Mouse (Mus musculus): ENCODE measurements around the gene Farp1. TPM values are rescaled to one million over a fixed set of nuclear protein-coding genes. Genes with fewer than 3 reads are reported as not detected.

Farp1 gene
- polyA plus RNA-seq, 1 experiment, result 29.2 TPM

- H3K4me1 ChIP-seq (ENCODE audit: control insufficient read depth, insufficient read depth, low read length), result no peaks in the 10 kb centered on the region
- no peaks in the 10 kb centered on the region for H3K9me3 ChIP-seq (replicated peaks; ENCODE audit: control insufficient read depth, insufficient read depth, low read length, poor library complexity, severe bottlenecking)
Observed at GRCm38 (mm10) chr14:121199789-121200188, 164.8 kb downstream of the Farp1 start.

DNA sequence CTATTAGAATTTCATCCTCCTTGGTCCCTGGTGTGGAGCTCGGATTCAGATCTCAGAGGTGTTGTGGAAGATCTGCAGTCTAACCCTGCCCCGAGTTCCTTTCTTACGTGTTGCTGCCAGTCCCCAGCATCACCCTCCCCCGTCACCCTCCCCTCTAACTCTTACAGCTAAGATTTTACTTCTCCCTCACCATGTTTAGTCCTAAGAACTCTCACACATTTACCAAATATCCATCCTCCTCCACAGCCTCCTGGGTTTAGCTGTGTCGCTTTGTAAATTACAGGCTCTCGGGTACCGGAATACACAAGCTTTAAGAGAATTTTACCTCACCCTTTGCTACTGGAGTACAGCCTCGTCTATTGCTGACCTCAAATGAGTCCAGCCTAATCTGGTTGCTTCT is 165.4 kb downstream of the Farp1 start:
- no peaks in the 10 kb centered on the region for H3K27me3 ChIP-seq (ENCODE audit: control insufficient read depth, insufficient read depth, low read length, poor library complexity, severe bottlenecking)
- H3K9ac ChIP-seq (ENCODE audit: low read depth, poor library complexity, severe bottlenecking), result no peak overlapping the region
- no peak overlapping the region for H3K4me3 ChIP-seq (ENCODE audit: low read depth, low read length)
- no peaks in the 10 kb centered on the region for H3K4me1 ChIP-seq (ENCODE audit: control insufficient read depth, insufficient read depth, low read length)
- TF ChIP-seq EP300 (IDR thresholded peaks at IDR 0.05; ENCODE audit: insufficient read depth, low read depth, low read length) (no peak), POLR2A (IDR thresholded peaks at IDR 0.05; ENCODE audit: insufficient read depth, low read length) (no peak)
- H3K36me3 ChIP-seq (ENCODE audit: control insufficient read depth, insufficient read depth, low read length, poor library complexity, severe bottlenecking), result no peaks in the 10 kb centered on the region
- H3K27ac ChIP-seq (ENCODE audit: insufficient read depth, low read length), result no peak overlapping the region
- H3K9me3 ChIP-seq (replicated peaks; ENCODE audit: control insufficient read depth, insufficient read depth, low read length, poor library complexity, severe bottlenecking), result no peaks in the 10 kb centered on the region

More at GRCm38 (mm10) chr14:121199789-121200188, 164.8 kb downstream of the Farp1 start:
- Histone ChIP-seq H3K9ac (ENCODE audit: low read depth, poor library complexity, severe bottlenecking) (no peak overlapping the region), H3K36me3 (ENCODE audit: control insufficient read depth, insufficient read depth, low read length, poor library complexity, severe bottlenecking) (no peaks in the 10 kb centered on the region), H3K27ac (ENCODE audit: insufficient read depth, low read length) (no peak overlapping the region), H3K27me3 (ENCODE audit: control insufficient read depth, insufficient read depth, low read length, poor library complexity, severe bottlenecking) (no peaks in the 10 kb centered on the region), H3K4me3 (ENCODE audit: low read depth, low read length) (no peak overlapping the region)
- TF ChIP-seq EP300 (IDR thresholded peaks at IDR 0.05; ENCODE audit: insufficient read depth, low read depth, low read length), result no peak
- no peak for TF ChIP-seq POLR2A (IDR thresholded peaks at IDR 0.05; ENCODE audit: insufficient read depth, low read length)

GRCm38 (mm10) chr14:121201178-121201577 is 166.2 kb downstream of the Farp1 start:
- Histone ChIP-seq H3K4me1 (ENCODE audit: control insufficient read depth, insufficient read depth, low read length) (no peaks in the 10 kb centered on the region), H3K9me3 (replicated peaks; ENCODE audit: control insufficient read depth, insufficient read depth, low read length, poor library complexity, severe bottlenecking) (no peaks in the 10 kb centered on the region), H3K9ac (ENCODE audit: low read depth, poor library complexity, severe bottlenecking) (no peak overlapping the region), H3K27me3 (ENCODE audit: control insufficient read depth, insufficient read depth, low read length, poor library complexity, severe bottlenecking) (no peaks in the 10 kb centered on the region), H3K4me3 (ENCODE audit: low read depth, low read length) (no peak overlapping the region), H3K36me3 (ENCODE audit: control insufficient read depth, insufficient read depth, low read length, poor library complexity, severe bottlenecking) (no peaks in the 10 kb centered on the region), H3K27ac (ENCODE audit: insufficient read depth, low read length) (no peak overlapping the region)
- no peak for TF ChIP-seq POLR2A (IDR thresholded peaks at IDR 0.05; ENCODE audit: insufficient read depth, low read length)
- no peak for TF ChIP-seq CTCF (IDR thresholded peaks at IDR 0.05; ENCODE audit: low read depth, low read length)
- TF ChIP-seq EP300 (IDR thresholded peaks at IDR 0.05; ENCODE audit: insufficient read depth, low read depth, low read length), result no peak

GRCm38 (mm10) chr14:121205459-121205858 is 170.5 kb downstream of the Farp1 start:
- TF ChIP-seq EP300 (IDR thresholded peaks at IDR 0.05; ENCODE audit: insufficient read depth, low read depth, low read length) (no peak), POLR2A (IDR thresholded peaks at IDR 0.05; ENCODE audit: insufficient read depth, low read length) (no peak), CTCF (IDR thresholded peaks at IDR 0.05; ENCODE audit: low read depth, low read length) (no peak)
- H3K27me3 ChIP-seq (ENCODE audit: control insufficient read depth, insufficient read depth, low read length, poor library complexity, severe bottlenecking), result no peaks in the 10 kb centered on the region
- no peaks in the 10 kb centered on the region for H3K4me1 ChIP-seq (ENCODE audit: control insufficient read depth, insufficient read depth, low read length)
- H3K9ac ChIP-seq (ENCODE audit: low read depth, poor library complexity, severe bottlenecking), result no peak overlapping the region
- H3K4me3 ChIP-seq (ENCODE audit: low read depth, low read length), result no peak overlapping the region
- H3K9me3 ChIP-seq (replicated peaks; ENCODE audit: control insufficient read depth, insufficient read depth, low read length, poor library complexity, severe bottlenecking), result no peaks in the 10 kb centered on the region
- H3K36me3 ChIP-seq (ENCODE audit: control insufficient read depth, insufficient read depth, low read length, poor library complexity, severe bottlenecking), result no peaks in the 10 kb centered on the region
- no peak overlapping the region for H3K27ac ChIP-seq (ENCODE audit: insufficient read depth, low read length)

DNA sequence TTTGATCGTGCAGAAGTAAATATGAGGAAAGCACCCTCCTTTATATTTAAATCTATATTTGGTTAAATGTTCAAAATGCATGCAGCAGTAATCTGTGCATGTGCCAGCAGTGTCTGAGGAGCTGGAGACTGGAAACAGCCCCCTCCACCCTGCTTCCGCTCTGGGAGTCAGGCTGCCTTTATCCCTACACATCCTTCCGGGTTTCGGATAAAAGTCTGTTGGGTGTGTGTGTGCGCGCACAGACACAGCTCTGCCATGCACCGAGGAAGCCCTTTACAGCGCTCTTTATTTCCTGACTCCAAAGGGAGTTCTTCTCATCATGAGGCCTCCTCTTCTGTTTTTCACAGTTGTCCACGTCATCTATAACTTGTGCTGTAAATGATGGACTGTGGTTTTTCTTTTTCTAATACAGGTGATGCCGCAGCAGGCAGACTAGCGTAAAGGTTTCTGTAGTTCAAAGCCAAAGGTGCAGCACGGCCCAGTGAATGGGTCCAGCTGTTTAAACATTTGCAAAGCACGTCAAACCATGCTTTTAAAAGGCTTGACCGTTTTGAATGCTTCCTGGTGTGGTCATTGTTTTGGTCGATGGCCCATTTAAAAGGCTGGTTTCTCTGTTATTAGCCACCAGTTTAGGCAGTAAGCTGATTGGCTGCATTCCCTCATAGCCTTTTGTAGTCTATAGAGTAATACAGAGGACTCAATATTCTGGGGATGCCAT is 172.6 kb downstream of the Farp1 start:
- Histone ChIP-seq H3K9me3 (replicated peaks; ENCODE audit: control insufficient read depth, insufficient read depth, low read length, poor library complexity, severe bottlenecking) (no peaks in the 10 kb centered on the region), H3K27me3 (ENCODE audit: control insufficient read depth, insufficient read depth, low read length, poor library complexity, severe bottlenecking) (no peaks in the 10 kb centered on the region), H3K36me3 (ENCODE audit: control insufficient read depth, insufficient read depth, low read length, poor library complexity, severe bottlenecking) (no peaks in the 10 kb centered on the region), H3K4me3 (ENCODE audit: low read depth, low read length) (no peak overlapping the region), H3K27ac (ENCODE audit: insufficient read depth, low read length) (no peak overlapping the region), H3K9ac (ENCODE audit: low read depth, poor library complexity, severe bottlenecking) (no peak overlapping the region), H3K4me1 (ENCODE audit: control insufficient read depth, insufficient read depth, low read length) (no peaks in the 10 kb centered on the region)
- TF ChIP-seq EP300 (IDR thresholded peaks at IDR 0.05; ENCODE audit: insufficient read depth, low read depth, low read length) (no peak), POLR2A (IDR thresholded peaks at IDR 0.05; ENCODE audit: insufficient read depth, low read length) (no peak), CTCF (IDR thresholded peaks at IDR 0.05; ENCODE audit: low read depth, low read length) (no peak)

GRCm38 (mm10) chr14:121208159-121208515 is 173.1 kb downstream of the Farp1 start:
- Histone ChIP-seq H3K4me3 (ENCODE audit: low read depth, low read length) (no peak overlapping the region), H3K27me3 (ENCODE audit: control insufficient read depth, insufficient read depth, low read length, poor library complexity, severe bottlenecking) (no peaks in the 10 kb centered on the region), H3K4me1 (ENCODE audit: control insufficient read depth, insufficient read depth, low read length) (no peaks in the 10 kb centered on the region), H3K36me3 (ENCODE audit: control insufficient read depth, insufficient read depth, low read length, poor library complexity, severe bottlenecking) (no peaks in the 10 kb centered on the region), H3K27ac (ENCODE audit: insufficient read depth, low read length) (no peak overlapping the region), H3K9ac (ENCODE audit: low read depth, poor library complexity, severe bottlenecking) (no peak overlapping the region), H3K9me3 (replicated peaks; ENCODE audit: control insufficient read depth, insufficient read depth, low read length, poor library complexity, severe bottlenecking) (no peaks in the 10 kb centered on the region)
- no peak for TF ChIP-seq EP300 (IDR thresholded peaks at IDR 0.05; ENCODE audit: insufficient read depth, low read depth, low read length)
- TF ChIP-seq CTCF (IDR thresholded peaks at IDR 0.05; ENCODE audit: low read depth, low read length), result no peak
- no peak for TF ChIP-seq POLR2A (IDR thresholded peaks at IDR 0.05; ENCODE audit: insufficient read depth, low read length)
